Mouse (Mus musculus): ENCODE measurements at regions not wholly inside any gene's neighbourhood (a gene's known extent, or its start where the extent isn't known, plus 50 kb on each side); places are given as distances from the start of the nearest gene placed in this dataset.

- TF ChIP-seq CTCF (IDR thresholded peaks at IDR 0.05; ENCODE audit: low read depth) (no peak), EP300 (IDR thresholded peaks at IDR 0.05; ENCODE audit: low read depth) (no peak)
Measured at GRCm38 (mm10) chr1:83661808-83662802, 254.1 kb upstream of the Sphkap start.

Data from heart, postnatal 0 days (tissue).